Mouse (Mus musculus) limb, embryonic 15.5 days (tissue): ENCODE measurements around the gene Olfr159. TPM values are rescaled to one million over a fixed set of nuclear protein-coding genes. Genes with fewer than 3 reads are reported as not detected.

Experiments
- ATAC-seq: fragments of 200-750 bp; cut with Nextera tagmentation; 2 replicates; pipeline ENCODE4 v1.8.0; 2017; ENCODE audit warnings: low read depth, moderate TSS enrichment; ENCODE audit not compliant: insufficient number of reproducible peaks, low FRiP score, low TSS enrichment
- H3K27ac ChIP-seq: fragments of 300-500 bp; sonication (generic); 2 replicates; pipeline ENCODE4 v1.5.1; 2015; ENCODE audit warnings: moderate library complexity, mild to moderate bottlenecking, inconsistent platforms
- H3K27me3 ChIP-seq: fragments of 300-500 bp; sonication (generic); 2 replicates; pipeline ENCODE4 v1.6.1; 2015; ENCODE audit warnings: inconsistent platforms
- H3K36me3 ChIP-seq: fragments of 300-500 bp; sonication (generic); 2 replicates; pipeline ENCODE4 v1.6.1; 2015; ENCODE audit warnings: inconsistent platforms
- H3K4me1 ChIP-seq: fragments of 300-500 bp; sonication (generic); 2 replicates; pipeline ENCODE4 v1.6.1; 2015; ENCODE audit warnings: inconsistent platforms
- H3K4me2 ChIP-seq: fragments of 300-500 bp; sonication (generic); 2 replicates; pipeline ENCODE4 v1.6.1; 2015; ENCODE audit warnings: mild to moderate bottlenecking, inconsistent platforms
- H3K4me3 ChIP-seq: fragments of 300-500 bp; sonication (generic); 2 replicates; pipeline ENCODE4 v1.5.1; 2015; ENCODE audit warnings: mild to moderate bottlenecking, inconsistent platforms
- H3K9ac ChIP-seq: fragments of 300-500 bp; sonication (generic); 2 replicates; pipeline ENCODE4 v1.6.1; 2015; ENCODE audit warnings: inconsistent platforms
- H3K9me3 ChIP-seq: fragments of 300-500 bp; sonication (generic); 2 replicates; pipeline ENCODE4 v1.6.1; 2016; ENCODE audit warnings: inconsistent platforms
- WGBS: fragments of 180-500 bp; shearing (Covaris S2); methylation state at CpG from one replicate; pipeline ENCODE4 v1.1.7; 2015; 5-methylcytosine and 5-hydroxymethylcytosine counted together
- polyA plus RNA-seq: library from polyadenylated mRNA; unstranded; fragments of >200 nt; fragmentation: Nextera tagmentation; extraction: Ambion mirVana; gene quantifications from 2 replicates; pipeline ENCODE4 v1.2.1, GENCODE M21; 2015

Olfr159 gene
- polyA plus RNA-seq, 1 experiment from 2014 or later: not detected

GRCm38 (mm10) chr4:43728576-43728954 is 42.2 kb downstream of the Olfr159 start:
- WGBS: 27% methylated on average over 4 of the region's 5 CpGs
- H3K4me3 ChIP-seq: no peak overlapping the region
- peak overlapping the region; percentile 64 for H3K27ac ChIP-seq
- H3K27me3 ChIP-seq: no peaks in the 10 kb centered on the region
- no peaks in the 10 kb centered on the region for H3K9me3 ChIP-seq
- H3K4me1 ChIP-seq: peaks cover 65% of the 10 kb centered on the region
- H3K36me3 ChIP-seq: no peaks in the 10 kb centered on the region
- H3K9ac ChIP-seq: no peak overlapping the region
- ATAC-seq: no peak
- no peak overlapping the region for H3K4me2 ChIP-seq

GRCm38 (mm10) chr4:43727718-43728575 is 42.9 kb downstream of the Olfr159 start:
- Histone ChIP-seq H3K36me3 (no peaks in the 10 kb centered on the region), H3K4me3 (no peak overlapping the region), H3K9me3 (no peaks in the 10 kb centered on the region), H3K4me2 (no peak overlapping the region), H3K9ac (no peak overlapping the region), H3K4me1 (peaks cover 60% of the 10 kb centered on the region), H3K27ac (peak overlapping the region; percentile 64), H3K27me3 (no peaks in the 10 kb centered on the region)
- no peak for ATAC-seq
- WGBS: 62% methylated on average over 7 of the region's 7 CpGs

- Histone ChIP-seq H3K9me3 (no peaks in the 10 kb centered on the region), H3K4me2 (no peak within 1 kb of the TSS), H3K27ac (peak within 1 kb of the TSS; percentile 64), H3K36me3 (no peaks in the 10 kb centered on the region), H3K9ac (0 out of 2 replicates have a peak within 1 kb of the TSS, but pooled peaks have one; percentile 7), H3K4me3 (no peak within 1 kb of the TSS), H3K4me1 (peaks cover 52% of the 10 kb centered on the region), H3K27me3 (no peaks in the 10 kb centered on the region)
- ATAC-seq: peak; percentile 81
- 13% methylated on average over 3 of the region's 3 CpGs for WGBS
Measured at GRCm38 (mm10) chr4:43726995-43727394, 43.8 kb downstream of the Olfr159 start, which contains the start of gene Hrct1. Gene Hrct1 (plus strand): TSS chr4:43727188.

DNA sequence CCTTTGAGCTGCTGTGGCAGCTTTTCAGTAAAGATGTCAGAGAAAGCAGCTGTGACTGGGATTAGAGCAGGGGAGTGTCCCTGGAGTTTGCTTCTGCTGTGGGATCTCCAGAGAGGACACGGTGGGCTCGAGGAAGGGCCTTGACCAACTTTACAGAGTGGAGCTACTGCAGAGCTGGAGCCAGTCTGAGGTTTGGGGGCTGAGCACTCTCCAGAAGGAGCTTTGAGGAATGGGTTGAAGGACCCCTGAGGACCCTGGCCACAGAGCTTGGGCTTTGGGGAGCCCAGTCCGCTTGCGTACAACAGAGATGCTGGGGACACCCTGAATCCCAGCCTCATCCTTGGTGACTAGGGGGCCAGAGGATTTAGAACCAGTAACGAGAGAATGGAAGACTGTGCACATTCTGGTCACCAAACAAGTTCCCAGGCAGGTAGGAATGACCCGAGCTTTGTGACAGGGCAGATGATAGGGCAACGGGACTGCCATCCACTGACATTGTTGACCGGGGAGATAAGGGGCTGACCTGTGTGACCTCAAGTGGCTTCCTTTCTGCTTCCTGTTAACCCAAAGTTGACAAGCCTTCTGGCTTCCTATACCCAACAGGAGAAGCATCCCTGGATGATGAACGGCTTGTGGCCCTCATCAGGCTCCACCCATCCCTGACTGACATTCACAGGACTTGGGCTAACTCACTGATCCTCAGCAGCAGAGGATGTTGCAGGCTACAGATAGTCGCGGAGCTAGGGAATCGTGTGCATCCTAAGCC is 44.4 kb downstream of the Olfr159 start:
- H3K9me3 ChIP-seq: no peaks in the 10 kb centered on the region
- ATAC-seq: no peak
- H3K4me3 ChIP-seq: no peak overlapping the region
- no peaks in the 10 kb centered on the region for H3K27me3 ChIP-seq
- no peak overlapping the region for H3K4me2 ChIP-seq
- H3K4me1 ChIP-seq: peaks cover 51% of the 10 kb centered on the region
- H3K9ac ChIP-seq: 0 out of 2 replicates have a peak overlapping the region, but pooled peaks have one; percentile 7
- WGBS: 65% methylated on average over 12 of the region's 12 CpGs
- H3K27ac ChIP-seq: peak overlapping the region; percentile 64
- H3K36me3 ChIP-seq: no peaks in the 10 kb centered on the region

DNA sequence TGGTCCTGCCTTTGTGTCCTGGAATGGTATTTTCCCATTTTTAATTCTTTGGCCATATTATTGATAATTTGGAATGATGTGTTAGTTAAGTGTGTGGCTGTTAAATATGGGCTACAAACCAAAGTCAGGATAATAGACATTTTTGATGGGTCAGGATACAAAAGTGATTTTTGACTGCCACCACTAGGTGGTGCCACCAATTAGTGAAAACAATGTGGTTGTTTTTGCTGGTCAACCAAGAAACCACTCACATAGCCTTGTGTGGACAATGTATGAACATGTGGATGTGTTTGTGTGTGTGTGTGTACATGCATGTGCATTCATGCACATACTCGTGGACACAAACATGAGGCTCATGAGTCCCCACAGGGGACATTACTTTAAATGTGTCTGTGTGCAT is 46.0 kb downstream of the Olfr159 start:
- peaks cover 36% of the 10 kb centered on the region for H3K4me1 ChIP-seq
- H3K4me2 ChIP-seq: no peak overlapping the region
- no peak overlapping the region for H3K9ac ChIP-seq
- H3K4me3 ChIP-seq: no peak overlapping the region
- H3K9me3 ChIP-seq: no peaks in the 10 kb centered on the region
- 21% methylated on average over 1 of the region's 1 CpGs for WGBS
- H3K27ac ChIP-seq: no peak overlapping the region
- ATAC-seq: no peak
- no peaks in the 10 kb centered on the region for H3K27me3 ChIP-seq
- H3K36me3 ChIP-seq: no peaks in the 10 kb centered on the region

DNA sequence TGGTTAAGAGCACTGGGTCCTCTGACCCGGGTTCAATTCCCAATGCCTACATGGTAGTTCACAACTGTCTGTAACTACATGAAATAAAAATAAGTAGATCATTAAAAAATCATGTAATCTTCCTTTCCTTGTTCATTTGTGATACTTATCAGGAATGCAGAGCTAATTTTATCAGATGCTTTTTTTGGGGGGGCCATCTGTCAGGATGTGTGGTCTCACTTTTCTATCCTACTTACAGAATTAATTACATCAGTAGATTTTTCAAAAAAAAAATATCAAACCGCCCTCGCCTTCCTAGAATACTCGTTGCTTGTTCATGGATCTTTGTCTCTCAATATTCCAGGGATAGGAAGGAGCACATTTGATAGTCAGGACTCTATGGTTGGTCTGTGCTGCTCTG is 48.6 kb downstream of the Olfr159 start:
- Histone ChIP-seq H3K4me3 (no peak overlapping the region), H3K9ac (no peak overlapping the region), H3K4me2 (no peak overlapping the region), H3K9me3 (no peaks in the 10 kb centered on the region), H3K4me1 (peaks cover 14% of the 10 kb centered on the region), H3K27me3 (no peaks in the 10 kb centered on the region), H3K36me3 (no peaks in the 10 kb centered on the region), H3K27ac (no peak overlapping the region)
- WGBS: 82% methylated on average over 4 of the region's 4 CpGs
- ATAC-seq: no peak

DNA sequence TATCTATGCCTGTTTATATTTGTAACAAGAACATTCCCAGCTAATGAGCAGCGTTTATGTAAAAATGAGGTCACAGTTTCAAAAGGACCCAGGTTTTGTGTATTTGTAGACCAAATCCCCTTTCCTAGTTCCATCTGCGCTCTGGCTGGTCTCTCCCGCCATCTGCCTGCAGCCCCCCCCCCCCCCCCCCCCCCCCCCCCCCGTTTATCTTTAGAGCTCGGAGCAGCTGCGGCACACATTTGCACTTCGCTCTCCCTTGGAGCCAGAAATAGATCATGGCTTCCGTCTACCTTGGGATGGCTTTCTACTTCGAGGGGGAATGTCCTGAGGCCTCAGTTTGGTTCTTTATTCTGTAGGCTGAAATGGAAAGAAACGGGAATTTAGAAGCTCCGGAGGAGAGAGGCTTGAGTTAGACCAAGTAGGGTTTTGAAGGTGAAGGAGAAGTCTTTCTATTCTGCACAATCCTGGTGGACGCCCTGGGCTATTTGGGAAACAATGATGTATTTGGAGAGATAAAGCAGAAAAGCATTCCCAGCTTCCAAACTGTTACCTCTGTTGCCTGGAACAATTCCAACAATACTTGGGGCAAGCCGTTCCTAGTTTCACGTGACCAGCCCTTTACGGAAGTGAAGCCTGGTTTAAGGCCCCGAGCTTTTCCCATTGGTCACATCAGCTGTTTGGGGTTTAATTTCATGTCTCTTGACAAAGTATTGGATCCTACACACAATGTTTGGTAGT is 50.1 kb downstream of the Olfr159 start:
- Histone ChIP-seq H3K9ac (no peak overlapping the region), H3K27me3 (no peaks in the 10 kb centered on the region), H3K36me3 (no peaks in the 10 kb centered on the region), H3K4me3 (no peak overlapping the region), H3K4me1 (no peaks in the 10 kb centered on the region), H3K27ac (no peak overlapping the region), H3K4me2 (no peak overlapping the region), H3K9me3 (no peaks in the 10 kb centered on the region)
- 44% methylated on average over 12 of the region's 16 CpGs for WGBS
- no peak for ATAC-seq

Other genes with a start within 250 kb of the Olfr159 start
- 394 and 952 TPM in 2 replicates for gene Tpm2, start 247.2 kb downstream of the Olfr159 start, polyA plus RNA-seq
- 87.9 and 96.8 TPM in 2 replicates for gene Creb3, start 208.7 kb downstream of the Olfr159 start, polyA plus RNA-seq
- gene Tln1, start 208.3 kb downstream of the Olfr159 start, polyA plus RNA-seq: 65.5 and 70.5 TPM in 2 replicates
- gene Rgp1, start 192.3 kb downstream of the Olfr159 start, polyA plus RNA-seq: 27.6 and 31.7 TPM in 2 replicates
- gene Gba2, start 192.1 kb downstream of the Olfr159 start, polyA plus RNA-seq: 19.2 and 21.9 TPM in 2 replicates
- gene Msmp, start 186.5 kb downstream of the Olfr159 start, polyA plus RNA-seq: 2.0 and 7.0 TPM in 2 replicates
- 16.8 and 22.2 TPM in 2 replicates for gene Npr2, start 139.1 kb downstream of the Olfr159 start, polyA plus RNA-seq
- gene Spag8, start 117.4 kb downstream of the Olfr159 start, polyA plus RNA-seq: 0.36 and 0.47 TPM in 2 replicates
- 75.3 and 81.9 TPM in 2 replicates for gene Hint2, start 114.5 kb downstream of the Olfr159 start, polyA plus RNA-seq
- 4.2 and 5.3 TPM in 2 replicates for gene Tmem8b, start 102.0 kb downstream of the Olfr159 start, polyA plus RNA-seq
- 2.9 TPM in 2 replicates for gene Fam221b, start 101.9 kb downstream of the Olfr159 start, polyA plus RNA-seq
- gene Olfr70, start 70.2 kb downstream of the Olfr159 start, polyA plus RNA-seq: not detected in 2 replicates
- gene Olfr71, start 60.8 kb downstream of the Olfr159 start, polyA plus RNA-seq: not detected in 2 replicates
- 1.6 and 1.7 TPM in 2 replicates for gene Hrct1, start 43.8 kb downstream of the Olfr159 start, polyA plus RNA-seq
- 0.52 and 0.53 TPM in 2 replicates for gene Spaar, start 41.0 kb downstream of the Olfr159 start, polyA plus RNA-seq
- not detected in 2 replicates for gene Olfr156, start 52.9 kb upstream of the Olfr159 start, polyA plus RNA-seq
- gene Olfr157, start 69.2 kb upstream of the Olfr159 start, polyA plus RNA-seq: not detected in 2 replicates
- gene Olfr155, start 80.6 kb upstream of the Olfr159 start, polyA plus RNA-seq: not detected in 2 replicates
- gene Reck, start 104.5 kb upstream of the Olfr159 start, polyA plus RNA-seq: 34.6 and 37.9 TPM in 2 replicates
- 85.6 and 108 TPM in 2 replicates for gene Glipr2, start 186.4 kb upstream of the Olfr159 start, polyA plus RNA-seq
- gene Ccin, start 212.5 kb upstream of the Olfr159 start, polyA plus RNA-seq: not detected in 2 replicates
- gene Clta, start 233.4 kb upstream of the Olfr159 start, polyA plus RNA-seq: 236 and 246 TPM in 2 replicates